Mouse (Mus musculus) kidney, postnatal 0 days (tissue): Measurements from ENCODE around the gene Nubp2. TPM values are rescaled to one million over a fixed set of nuclear protein-coding genes. Genes with fewer than 3 reads are reported as not detected.
A peak's percentile ranks its signal among the peaks of the same experiment; 100 is the strongest.

Experiments used
- ATAC-seq: fragments of 200-750 bp; cut with Nextera tagmentation; replicated peaks from 2 replicates; pipeline ENCODE4 v1.8.0; 2017; ENCODE audit warnings: low read depth, moderate number of reproducible peaks, moderate TSS enrichment, moderate library complexity; ENCODE audit not compliant: low FRiP score
- DNase-seq: peaks from one replicate; pipeline ENCODE4 v3.0.0-alpha.2; 2016; ENCODE audit warnings: low spot score
- H3K27ac ChIP-seq: fragments of 300-500 bp; sonication (generic); 2 replicates; pipeline ENCODE4 v1.5.1; 2014; ENCODE audit warnings: mild to moderate bottlenecking
- H3K27me3 ChIP-seq: fragments of 300-500 bp; sonication (generic); 2 replicates; pipeline ENCODE4 v1.6.1; 2014; ENCODE audit warnings: low read length, mixed read lengths; ENCODE audit not compliant: insufficient read depth
- H3K36me3 ChIP-seq: fragments of 300-500 bp; sonication (generic); 2 replicates; pipeline ENCODE4 v1.6.1; 2014; ENCODE audit warnings: low read length, mixed read lengths; ENCODE audit not compliant: insufficient read depth
- H3K4me1 ChIP-seq: fragments of 300-500 bp; sonication (generic); replicated peaks from 2 replicates; pipeline ENCODE4 v1.6.1; 2014; ENCODE audit warnings: antibody characterized with exemption, low read length, mixed read lengths; ENCODE audit not compliant: insufficient read depth
- H3K4me2 ChIP-seq: fragments of 300-500 bp; sonication (generic); 2 replicates; pipeline ENCODE4 v1.6.1; 2014; ENCODE audit warnings: mild to moderate bottlenecking, low read length, moderate library complexity, mixed read lengths
- H3K4me3 ChIP-seq: fragments of 300-500 bp; sonication (generic); replicated peaks from 2 replicates; pipeline ENCODE4 v1.5.1; 2014; ENCODE audit warnings: low read depth, low read length
- H3K9ac ChIP-seq: fragments of 300-500 bp; sonication (generic); 2 replicates; pipeline ENCODE4 v1.6.1; 2014; ENCODE audit warnings: low read depth, low read length
- H3K9me3 ChIP-seq: fragments of 300-500 bp; sonication (generic); replicated peaks from 2 replicates; pipeline ENCODE4 v1.6.1; 2016; ENCODE audit warnings: low read length, inconsistent platforms, mixed read lengths
- CTCF ChIP-seq: IDR thresholded peaks from 2 replicates; pipeline ENCODE4 v1.5.1; 2016; ENCODE audit warnings: antibody characterized with exemption, low read depth, mild to moderate bottlenecking, moderate library complexity
- WGBS: fragments of 180-500 bp; shearing (Covaris S2); extraction: QIAGEN DNeasy Blood & Tissue Kit; methylation state at CpG from one replicate; pipeline ENCODE4 v1.1.7; 2014; 5-methylcytosine and 5-hydroxymethylcytosine counted together
- polyA plus RNA-seq: library from polyadenylated mRNA; unstranded; fragments of >200 nt; fragmentation: Nextera tagmentation; extraction: Ambion mirVana; gene quantifications from 2 replicates; pipeline ENCODE4 v1.2.1, GENCODE M21; 2015

The Nubp2 gene
- polyA plus RNA-seq, 1 experiment from 2014 or later, result 55.9 TPM

DNA sequence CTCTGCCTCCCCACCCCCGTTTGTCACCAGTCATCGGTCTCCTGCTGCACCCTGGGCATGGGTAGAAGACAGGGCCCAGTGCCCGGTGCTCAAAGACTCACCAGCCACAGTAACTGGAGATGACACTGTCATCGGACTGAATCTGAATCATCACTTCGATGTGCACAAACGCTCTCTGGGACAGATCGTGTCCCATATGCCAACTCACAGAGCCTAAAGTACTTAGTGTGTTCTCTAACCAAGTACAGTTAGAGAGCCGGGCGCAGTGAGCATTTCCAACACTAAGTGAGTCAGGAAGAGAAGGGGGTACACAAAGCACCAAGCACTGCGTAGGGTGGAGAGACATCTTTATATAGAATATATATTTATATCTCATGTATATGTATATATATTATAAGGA is 18.2 kb downstream of the Nubp2 start:
- Histone ChIP-seq H3K27ac (no peak overlapping the region), H3K4me3 (no peak overlapping the region), H3K4me2 (no peak overlapping the region), H3K9me3 (no peaks in the 10 kb centered on the region), H3K9ac (no peak overlapping the region), H3K36me3 (0 out of 2 replicates have a peak, but pooled peaks cover 16% of the 10 kb centered on the region), H3K4me1 (no peaks in the 10 kb centered on the region), H3K27me3 (no peaks in the 10 kb centered on the region)
- 88% methylated on average over 10 of the region's 10 CpGs for WGBS
- ATAC-seq (no peak), DNase-seq (no peak)
- TF ChIP-seq CTCF, result no peak

DNA sequence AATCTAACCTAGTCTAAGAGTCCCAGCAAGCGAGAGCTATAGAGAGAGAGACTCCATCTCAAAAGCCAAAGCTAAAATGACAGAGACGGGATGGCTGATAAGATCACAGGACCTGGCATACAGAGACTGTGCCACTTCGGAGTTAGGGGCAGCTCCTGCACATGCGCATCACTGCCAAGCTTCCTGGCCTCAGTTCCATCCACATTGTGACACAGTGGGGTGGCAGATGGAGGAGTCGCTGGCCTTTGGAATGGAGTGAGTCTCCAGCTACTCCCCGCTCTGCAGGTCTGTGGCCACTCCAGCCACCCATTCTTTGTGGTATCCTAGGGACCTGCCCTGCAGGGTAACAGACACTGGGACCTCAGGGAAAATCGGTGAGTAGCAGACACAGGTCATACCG is 20.4 kb downstream of the Nubp2 start, which contains the start of gene Igfals:
TSS of gene Igfals (plus strand) at position 222 of the 400 bp plus-strand sequence.
- H3K27me3 ChIP-seq, result no peaks in the 10 kb centered on the region
- H3K4me2 ChIP-seq, result no peak within 1 kb of the TSS
- no peak within 1 kb of the TSS for H3K27ac ChIP-seq
- 91% methylated on average over 8 of the region's 8 CpGs for WGBS
- no peak within 1 kb of the TSS for H3K9ac ChIP-seq
- H3K4me3 ChIP-seq, result no peak within 1 kb of the TSS
- H3K9me3 ChIP-seq, result no peaks in the 10 kb centered on the region
- DNase-seq (no peak), ATAC-seq (no peak)
- H3K4me1 ChIP-seq, result no peaks in the 10 kb centered on the region
- H3K36me3 ChIP-seq, result peaks cover 33% of the 10 kb centered on the region
- no peak for TF ChIP-seq CTCF

DNA sequence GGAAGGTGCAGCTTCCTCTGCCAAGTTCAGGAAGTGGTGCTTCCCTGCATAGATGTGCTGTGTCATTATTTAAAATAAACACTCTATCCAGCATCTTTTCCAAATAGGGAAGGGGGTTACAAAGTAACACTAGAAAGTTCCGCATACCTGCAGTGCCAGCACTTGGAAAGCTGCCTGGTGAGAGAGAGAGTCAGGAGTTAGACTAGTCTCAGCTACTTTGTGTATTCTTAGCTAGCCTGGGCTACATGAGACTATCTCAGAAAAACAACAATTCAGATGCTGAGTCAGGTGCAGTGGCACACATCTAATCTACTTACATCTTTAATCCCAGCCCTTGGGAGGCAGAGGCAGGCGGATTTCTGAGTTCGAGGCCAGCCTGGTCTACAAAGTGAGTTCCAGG is 24.4 kb downstream of the Nubp2 start:
- Histone ChIP-seq H3K4me2 (no peak overlapping the region), H3K27ac (no peak overlapping the region), H3K4me1 (no peaks in the 10 kb centered on the region), H3K36me3 (peaks cover 35% of the 10 kb centered on the region), H3K9ac (no peak overlapping the region), H3K9me3 (no peaks in the 10 kb centered on the region), H3K27me3 (no peaks in the 10 kb centered on the region), H3K4me3 (no peak overlapping the region)
- no peak for DNase-seq
- ATAC-seq, result no peak
- WGBS, result 89% methylated on average over 3 of the region's 3 CpGs
- TF ChIP-seq CTCF, result no peak

DNA sequence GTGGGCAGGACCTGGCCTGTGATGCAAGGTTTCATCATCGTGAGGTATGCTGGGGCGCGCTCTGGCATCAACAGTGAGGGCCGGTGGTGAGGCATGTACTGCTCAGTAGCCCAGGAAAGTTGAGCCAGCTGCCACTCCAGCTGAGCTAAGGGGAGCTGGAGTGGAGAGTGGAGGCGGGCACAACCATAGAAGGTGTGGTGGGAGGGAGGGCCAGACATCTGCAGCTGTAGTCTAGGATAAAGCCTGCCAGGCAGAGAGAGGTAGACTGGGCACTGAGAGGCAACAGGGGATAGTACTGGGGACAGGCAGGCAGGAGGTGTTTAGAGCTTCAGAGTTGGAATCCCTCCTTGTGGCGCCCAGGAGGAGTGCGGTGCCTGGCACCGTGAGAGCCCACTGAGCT is 26.1 kb downstream of the Nubp2 start:
- WGBS, result 93% methylated on average over 8 of the region's 8 CpGs
- ATAC-seq (no peak), DNase-seq (no peak)
- H3K9me3 ChIP-seq, result no peaks in the 10 kb centered on the region
- peaks cover 29% of the 10 kb centered on the region for H3K36me3 ChIP-seq
- no peak overlapping the region for H3K4me2 ChIP-seq
- no peak overlapping the region for H3K4me3 ChIP-seq
- TF ChIP-seq CTCF, result no peak
- H3K4me1 ChIP-seq, result no peaks in the 10 kb centered on the region
- no peak overlapping the region for H3K9ac ChIP-seq
- no peak overlapping the region for H3K27ac ChIP-seq
- no peaks in the 10 kb centered on the region for H3K27me3 ChIP-seq

DNA sequence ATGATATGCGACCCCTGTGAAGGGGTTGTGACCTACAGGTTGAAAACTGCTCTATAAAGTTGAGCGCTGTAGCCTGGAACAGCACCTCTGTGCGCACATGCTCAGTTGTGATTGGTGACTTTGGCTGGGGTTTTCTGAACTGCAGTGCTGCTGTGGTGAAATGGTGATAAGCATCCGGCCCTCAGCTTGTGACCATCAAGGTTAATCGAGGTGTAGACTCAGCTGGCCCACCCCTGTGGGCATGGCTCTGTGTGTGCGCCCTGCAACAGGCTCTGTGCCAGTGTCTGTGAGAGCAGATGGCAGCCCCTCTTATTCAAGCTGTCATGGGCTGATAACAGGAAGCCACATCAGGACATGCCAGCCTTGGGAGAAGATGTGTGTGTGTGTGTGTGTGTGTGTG is 27.2 kb downstream of the Nubp2 start:
- Histone ChIP-seq H3K9me3 (no peaks in the 10 kb centered on the region), H3K4me2 (no peak overlapping the region), H3K27me3 (no peaks in the 10 kb centered on the region), H3K4me3 (no peak overlapping the region), H3K36me3 (peaks cover 25% of the 10 kb centered on the region), H3K4me1 (no peaks in the 10 kb centered on the region), H3K9ac (no peak overlapping the region), H3K27ac (no peak overlapping the region)
- WGBS, result 85% methylated on average over 6 of the region's 6 CpGs
- ATAC-seq (no peak), DNase-seq (no peak)
- no peak for TF ChIP-seq CTCF

DNA sequence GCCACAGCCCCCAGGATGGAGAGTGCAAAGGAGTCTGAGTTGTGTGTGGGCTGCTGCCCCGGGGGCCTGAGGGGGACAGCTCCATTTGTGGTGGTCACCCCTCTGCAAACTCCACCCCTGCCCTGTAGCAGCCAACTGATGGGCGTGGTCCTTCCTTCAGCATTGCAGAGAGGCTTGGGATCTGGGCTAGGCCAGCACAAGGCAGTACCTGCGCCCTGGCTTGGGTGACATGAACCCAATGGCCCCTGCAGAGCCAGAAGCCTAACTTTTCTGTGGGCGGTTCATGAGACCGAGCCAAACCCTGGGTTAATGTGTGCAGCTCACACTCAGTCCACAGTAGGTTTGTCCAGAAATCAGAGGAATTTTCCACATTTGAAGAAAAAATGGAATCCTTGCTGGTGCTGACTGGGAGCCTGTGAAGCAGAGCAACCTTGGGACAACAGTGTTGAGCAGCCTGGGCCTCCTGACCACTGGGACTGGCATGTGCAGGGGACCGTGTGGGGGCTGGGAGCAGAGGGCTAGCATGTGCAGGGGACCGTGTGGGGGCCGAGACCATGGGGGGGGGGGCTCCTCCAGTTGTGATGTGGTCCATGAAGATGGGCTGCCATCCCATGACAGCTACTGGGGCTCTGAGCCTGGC is 28.2 kb downstream of the Nubp2 start:
- 81% methylated on average over 8 of the region's 8 CpGs for WGBS

DNA sequence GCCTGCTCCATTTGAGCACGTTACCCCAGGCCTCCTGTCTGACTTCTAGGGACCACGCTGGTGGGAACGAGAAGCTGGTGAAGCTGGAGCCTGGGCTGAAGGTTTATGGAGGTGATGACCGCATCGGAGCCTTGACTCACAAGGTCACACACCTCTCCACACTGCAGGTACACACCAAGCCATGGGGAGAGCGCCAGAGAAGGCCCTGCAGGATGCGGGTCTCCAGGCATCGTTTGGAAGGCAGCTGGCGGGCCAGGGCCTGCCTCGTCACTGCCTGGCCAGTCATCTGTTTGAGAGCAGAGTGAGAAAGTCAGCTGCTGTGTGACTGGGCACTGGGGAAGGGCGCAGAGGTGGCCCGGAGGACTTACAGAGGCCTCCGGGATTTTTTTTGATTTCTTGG is 29.6 kb downstream of the Nubp2 start:
- TF ChIP-seq CTCF, result no peak
- WGBS, result 91% methylated on average over 13 of the region's 13 CpGs
- H3K4me1 ChIP-seq, result 0 out of 2 replicates have a peak, but pooled peaks cover 2% of the 10 kb centered on the region

More for the DNA sequence above, 28.2 kb downstream of the Nubp2 start:
- H3K4me1 ChIP-seq, result no peaks in the 10 kb centered on the region
- H3K4me3 ChIP-seq, result no peak overlapping the region
- DNase-seq (no peak), ATAC-seq (peak; percentile 63)
- H3K4me2 ChIP-seq, result no peak overlapping the region
- H3K9ac ChIP-seq, result no peak overlapping the region
- TF ChIP-seq CTCF, result no peak
- H3K27ac ChIP-seq, result no peak overlapping the region
- no peaks in the 10 kb centered on the region for H3K9me3 ChIP-seq
- H3K27me3 ChIP-seq, result no peaks in the 10 kb centered on the region
- H3K36me3 ChIP-seq, result peaks cover 27% of the 10 kb centered on the region

More for the DNA sequence above, 29.6 kb downstream of the Nubp2 start:
- no peak overlapping the region for H3K4me2 ChIP-seq
- H3K4me3 ChIP-seq, result no peak overlapping the region
- H3K27ac ChIP-seq, result no peak overlapping the region
- no peaks in the 10 kb centered on the region for H3K9me3 ChIP-seq
- no peak overlapping the region for H3K9ac ChIP-seq
- peaks cover 17% of the 10 kb centered on the region for H3K36me3 ChIP-seq
- ATAC-seq (no peak), DNase-seq (no peak)
- H3K27me3 ChIP-seq, result no peaks in the 10 kb centered on the region
